Mouse (Mus musculus) gastrocnemius, postnatal 36 days (tissue): ENCODE results near the gene Gm21425. TPM values are rescaled to one million over a fixed set of nuclear protein-coding genes. Genes with fewer than 3 reads are reported as not detected.
"Not testable (repeated sequence)": the region's sequence is repeated elsewhere in the genome, so short reads cannot be mapped to it uniquely, and the experiment has no call there.

Experiments used
- DNase-seq, 2 experiments: peaks; one replicate each; pipeline ENCODE4 v3.0.0; 2022
- intact Hi-C: fragments of 180-260 bp; cut with DNase I; formaldehyde crosslinking; loops from one replicate; pipeline ENCODE4 v1.15.1; 2025
- long read RNA-seq, 2 experiments: library from polyadenylated mRNA; stranded (forward); transcript quantifications; one replicate each; pipeline ENCODE4 v2.0.0; 2021
- total RNA-seq, 2 experiments: library from RNA; stranded (reverse); gene quantifications; 2 replicates each; pipeline ENCODE4 v1.2.3; 2021

Gene Gm21425
- total RNA-seq = not detected
- long read RNA-seq, experiment 1 = 0 reads
- long read RNA-seq, experiment 2 = 0 reads

DNA sequence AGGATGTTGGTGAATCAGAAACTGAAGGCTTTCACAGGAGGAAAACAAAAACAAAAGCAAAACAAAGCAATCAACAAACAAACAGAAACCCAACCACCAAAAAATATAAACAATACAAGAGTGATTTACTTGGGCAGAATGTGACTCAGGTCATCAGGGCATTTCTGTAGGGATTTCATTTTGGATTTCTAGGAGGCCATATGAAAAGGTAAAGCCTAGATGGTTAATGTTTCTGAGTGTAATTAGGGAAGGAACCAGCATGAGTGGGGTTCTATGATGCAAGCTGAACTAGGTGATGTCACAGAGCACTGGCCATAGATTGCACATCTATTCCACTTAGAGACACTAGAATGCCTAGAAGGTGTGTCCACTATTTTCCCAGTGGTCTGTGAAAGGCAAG, at the start of gene Gm21425:
Gene Gm21425, plus strand, starts transcription at position 301 of the 400 bp plus-strand sequence.
- intact Hi-C loops, DNase-seq: not testable (repeated sequence)

GRCm38 (mm10) chrY:13133392-13133791, 28.4 kb upstream of the Gm21425 start, which contains the start of gene Gm21891:
TSS of gene Gm21891 (minus strand) at chrY:13133492.
- intact Hi-C loops, DNase-seq: not testable (repeated sequence)

Other genes with a start within 250 kb of the Gm21425 start
- not detected for gene Gm20807, start 119.1 kb upstream of the Gm21425 start, total RNA-seq
- gene Gm21891, start 28.5 kb upstream of the Gm21425 start, total RNA-seq = not detected
- not detected for gene Gm21828, start 62.0 kb downstream of the Gm21425 start, total RNA-seq
- not detected for gene Gm21440, start 90.4 kb downstream of the Gm21425 start, total RNA-seq
- not detected for gene Gm21454, start 90.5 kb downstream of the Gm21425 start, total RNA-seq
- gene Gm21725, start 187.1 kb downstream of the Gm21425 start, total RNA-seq = not detected